Mouse (Mus musculus) gastrocnemius, postnatal 14 days (tissue): ENCODE results near the gene Atpaf2. TPM values are rescaled to one million over a fixed set of nuclear protein-coding genes. Genes with fewer than 3 reads are reported as not detected.
"Not testable (repeated sequence)": the region's sequence is repeated elsewhere in the genome, so short reads cannot be mapped to it uniquely, and the experiment has no call there.

Experiments used
- DNase-seq: peaks from one replicate; pipeline ENCODE4 v3.0.0; 2021; ENCODE audit warnings: mixed read lengths
- intact Hi-C: fragments of 180-260 bp; cut with DNase I; formaldehyde crosslinking; loops from one replicate; pipeline ENCODE4 v1.15.1; 2025; ENCODE audit warnings: low total_unique reads
- long read RNA-seq, 2 experiments: library from polyadenylated mRNA; stranded (forward); transcript quantifications; one replicate each; pipeline ENCODE4 v2.0.0; 2021
- total RNA-seq, 2 experiments: library from RNA; stranded (reverse); gene quantifications; 2 replicates each; pipeline ENCODE4 v1.2.3; 2021

Atpaf2 gene
- total RNA-seq, result 10 to 100 TPM; 25.3 to 30.4 TPM
- long read RNA-seq, experiment 1, transcript Atpaf2-201 (8 exons, 1,813 nt), result major isoform, 30 of 33 reads
- long read RNA-seq, experiment 1, partial matches to known transcripts, result 0 of 33 reads
- long read RNA-seq, experiment 1, other reads (novel, unspliced or antisense), result 3 of 33 reads
- long read RNA-seq, experiment 2, transcript Atpaf2-201 (8 exons, 1,813 nt), result major isoform, 40 of 48 reads
- long read RNA-seq, experiment 2, partial matches to known transcripts, result 0 of 48 reads
- long read RNA-seq, experiment 2, other reads (novel, unspliced or antisense), result 8 of 48 reads

DNA sequence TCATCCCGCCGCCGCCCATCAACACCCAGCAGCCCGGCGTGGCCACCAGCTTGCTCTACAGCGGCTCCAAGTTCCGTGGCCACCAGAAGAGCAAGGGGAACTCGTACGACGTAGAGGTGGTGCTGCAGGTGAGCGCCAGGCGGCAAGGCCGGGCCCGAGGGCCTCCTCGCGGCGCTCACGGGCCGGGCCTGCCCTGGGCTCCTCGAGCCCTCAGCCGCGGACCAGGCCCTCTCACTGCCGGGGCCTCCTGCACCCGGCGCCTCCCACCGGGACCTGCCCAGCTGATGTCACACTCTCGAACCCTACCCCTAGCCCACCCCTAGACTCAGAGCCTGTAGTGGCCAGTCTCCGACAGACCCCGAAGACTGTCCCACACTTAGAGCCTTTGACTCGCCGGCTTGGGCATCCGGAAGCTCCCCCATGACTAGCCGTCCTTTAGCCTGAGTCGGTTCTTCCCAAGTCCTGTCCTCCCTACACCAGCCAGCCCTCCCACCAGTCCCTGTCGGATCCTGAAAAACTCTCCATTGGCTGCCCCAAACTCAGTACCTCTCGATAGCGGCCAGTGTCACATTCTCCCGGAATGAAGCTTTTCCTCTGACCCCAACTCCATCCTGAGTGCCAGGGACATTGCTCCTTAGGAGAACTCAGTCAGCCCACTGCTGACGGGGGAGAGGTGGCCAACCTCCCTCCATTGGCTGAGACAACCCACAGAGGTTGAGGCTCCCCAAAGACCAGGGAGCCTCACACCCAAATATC lies at the start of gene Atpaf2:
Atpaf2 (minus strand) TSS at position 741 of the 756 bp plus-strand sequence.
- intact Hi-C loops, result loop anchor here (10.0 kb wide), 2 partner anchors 63 to 313 kb away; partner anchors contain the start of genes Drc3, Rai1 and Tom1l2

DNA sequence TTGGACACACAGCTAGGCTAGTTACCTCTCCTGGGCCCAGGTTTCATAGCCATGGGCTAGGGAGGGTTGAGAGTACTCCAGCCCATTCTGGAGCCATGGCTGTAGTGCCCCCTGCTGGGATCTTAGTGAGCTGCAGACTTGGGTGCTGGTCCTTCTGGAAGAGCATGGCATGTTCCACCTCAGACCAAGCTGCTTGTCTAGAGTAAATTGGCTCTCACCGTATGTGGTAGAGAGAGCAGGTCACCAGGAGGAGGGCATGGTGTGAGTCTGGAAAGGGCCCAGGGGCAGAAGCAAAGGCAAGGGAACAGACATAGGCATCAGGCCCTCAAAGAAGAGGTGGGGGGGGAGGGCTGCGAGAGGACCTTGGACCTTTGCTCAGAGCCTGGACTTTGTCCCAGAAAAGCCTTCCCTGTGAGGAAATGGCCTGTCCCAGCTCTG lies 47.7 kb upstream of the Atpaf2 start:
- DNase-seq, result no peak
- intact Hi-C loops, result no loop called here

More for the DNA sequence above, at the start of gene Atpaf2:
- peak; percentile 29 for DNase-seq

- DNase-seq, result no peak
- intact Hi-C loops, result no loop called here
Measured at GRCm38 (mm10) chr11:60457973-60458372, 39.7 kb upstream of the Atpaf2 start.

DNA sequence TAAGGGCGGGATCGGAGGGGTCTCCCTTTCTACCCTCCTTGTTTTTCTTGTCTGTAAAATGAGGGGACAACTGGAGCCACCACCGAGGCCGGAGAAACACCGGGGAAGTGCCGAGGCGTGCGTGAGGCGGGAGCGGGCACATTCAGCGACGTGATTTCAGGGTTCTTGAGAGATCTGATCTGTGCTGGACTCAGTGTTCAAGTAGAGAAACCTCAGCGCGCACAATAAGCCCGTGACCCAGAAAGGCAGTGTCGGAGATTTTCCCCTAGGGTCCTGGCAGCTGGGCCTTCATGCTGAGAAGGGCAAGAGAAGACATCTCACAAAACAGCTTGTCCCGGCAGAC lies 36.5 kb upstream of the Atpaf2 start:
- no peak for DNase-seq
- intact Hi-C loops, result no loop called here

DNA sequence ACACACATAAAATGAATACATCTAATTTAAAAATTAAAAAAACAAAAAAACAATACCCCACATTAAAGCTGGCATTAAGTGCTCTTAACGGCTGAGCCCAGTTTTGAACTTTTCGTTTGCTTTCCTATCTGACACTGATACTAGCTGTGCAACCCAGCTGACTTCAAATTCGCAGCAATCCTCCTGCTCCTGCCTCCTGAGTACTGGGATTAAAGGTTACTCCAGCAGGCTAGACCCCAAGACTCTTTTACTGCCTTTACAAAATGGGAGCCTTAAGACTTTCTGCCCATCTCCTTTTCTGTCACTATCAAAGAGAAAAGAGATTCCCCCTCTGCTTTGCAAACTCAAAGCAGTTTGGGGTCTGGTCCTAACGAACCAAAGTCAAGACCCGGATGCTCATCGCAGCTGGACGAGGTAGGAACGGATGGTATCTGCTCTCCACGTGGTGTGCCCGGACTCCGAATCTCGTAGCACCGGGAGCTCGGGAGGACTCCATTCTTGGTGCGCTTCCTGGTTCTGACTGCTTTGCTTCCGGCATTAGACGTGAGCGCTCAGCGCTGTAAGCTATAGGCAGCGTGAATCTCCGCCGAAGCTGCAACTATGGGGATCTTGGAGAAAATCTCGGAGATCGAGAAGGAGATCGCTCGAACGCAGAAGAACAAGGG lies 36.0 kb upstream of the Atpaf2 start, which contains the start of gene Drg2:
Drg2 (plus strand) TSS at position 512 of the 665 bp plus-strand sequence.
- peak; percentile 86 for DNase-seq
- intact Hi-C loops, result no loop called here

GRCm38 (mm10) chr11:60444007-60444406 lies 25.8 kb upstream of the Atpaf2 start:
- no peak for DNase-seq
- intact Hi-C loops, result no loop called here

DNA sequence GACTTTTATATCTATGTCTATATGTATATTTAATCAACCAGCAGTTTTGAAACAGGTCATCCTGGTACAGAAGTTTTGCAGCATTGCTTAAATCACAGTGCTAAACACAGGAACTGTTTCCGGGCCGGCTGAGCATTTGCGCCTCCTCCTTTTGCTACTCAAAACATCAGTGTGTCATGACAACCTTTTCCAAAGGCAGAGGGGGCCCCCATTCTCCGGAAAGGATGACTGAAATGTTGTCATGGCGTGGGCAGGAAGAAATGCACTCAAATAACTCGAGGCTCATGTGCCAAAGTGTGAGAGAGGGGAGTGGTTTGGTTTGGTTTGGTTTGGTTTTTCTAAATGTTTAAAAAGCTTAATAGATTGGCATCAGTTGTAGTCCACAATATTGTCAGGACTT lies 24.6 kb upstream of the Atpaf2 start:
- intact Hi-C loops, result no loop called here
- no peak for DNase-seq

DNA sequence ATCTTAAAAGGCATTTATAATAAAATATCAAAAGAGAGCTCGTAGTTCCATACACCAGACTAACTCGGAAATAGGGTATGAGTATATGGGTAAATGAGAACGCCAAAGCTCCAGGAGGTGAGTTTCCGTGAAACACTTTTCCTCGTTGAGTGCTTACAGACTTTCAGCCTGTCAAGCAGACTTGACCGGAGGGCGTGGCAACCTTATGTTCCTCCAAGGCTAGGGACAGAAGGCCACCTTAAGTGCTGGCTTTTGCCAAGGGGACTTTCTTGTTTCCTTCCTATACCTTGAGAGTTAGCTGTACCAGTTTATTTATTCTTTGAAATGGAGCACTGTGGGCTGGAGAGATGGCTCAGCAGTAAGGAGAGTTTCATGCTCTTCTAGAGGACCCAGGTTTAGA lies 21.9 kb upstream of the Atpaf2 start:
- intact Hi-C loops, result no loop called here
- DNase-seq, result no peak

- intact Hi-C loops, DNase-seq: not testable (repeated sequence)
Measured at GRCm38 (mm10) chr11:60439621-60440020, 21.4 kb upstream of the Atpaf2 start.

GRCm38 (mm10) chr11:60436618-60437017 lies 18.4 kb upstream of the Atpaf2 start:
- no peak for DNase-seq
- intact Hi-C loops, result no loop called here

DNA sequence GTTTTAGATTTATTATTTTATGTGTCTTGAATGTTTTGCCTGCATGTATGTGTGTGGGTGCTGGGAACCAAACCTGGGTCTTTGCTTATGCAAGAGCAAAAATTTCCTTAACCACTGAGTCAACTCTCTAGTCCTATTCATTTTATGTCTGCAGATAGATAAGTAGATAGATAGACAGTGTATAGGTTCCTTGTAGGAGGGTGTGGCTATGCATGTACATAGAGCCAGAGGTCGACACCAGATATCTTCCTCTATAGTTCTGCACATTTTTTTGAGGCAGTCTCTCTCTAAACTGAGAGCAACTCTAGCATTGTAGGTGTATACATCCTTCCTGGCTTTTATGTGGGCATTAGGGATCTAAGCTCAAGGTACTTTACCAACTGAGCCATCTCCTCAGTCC lies 16.9 kb upstream of the Atpaf2 start:
- intact Hi-C loops, result no loop called here
- DNase-seq, result no peak

DNA sequence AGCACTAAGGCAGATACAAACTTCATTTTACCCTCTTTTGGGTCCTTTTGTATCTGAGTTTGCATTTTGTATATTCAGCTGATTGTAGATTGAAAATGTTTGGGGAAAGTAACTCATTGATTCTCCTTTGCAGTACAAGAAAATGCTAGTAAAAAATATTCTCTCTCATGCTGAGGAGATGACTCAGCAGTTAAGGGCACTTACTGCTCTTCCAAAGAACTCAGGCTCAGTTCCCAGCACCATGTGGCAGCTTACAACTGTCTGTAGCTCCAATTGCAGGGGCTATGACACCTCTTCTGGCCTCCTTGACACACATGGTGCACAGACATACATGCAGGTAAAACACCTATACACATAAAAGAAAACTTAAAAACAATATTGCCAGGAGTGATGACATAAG lies 15.2 kb upstream of the Atpaf2 start:
- DNase-seq, result no peak
- intact Hi-C loops, result loop anchor here (2.0 kb wide), 1 partner anchor 75 kb away; no protein-coding TSS in a partner anchor

DNA sequence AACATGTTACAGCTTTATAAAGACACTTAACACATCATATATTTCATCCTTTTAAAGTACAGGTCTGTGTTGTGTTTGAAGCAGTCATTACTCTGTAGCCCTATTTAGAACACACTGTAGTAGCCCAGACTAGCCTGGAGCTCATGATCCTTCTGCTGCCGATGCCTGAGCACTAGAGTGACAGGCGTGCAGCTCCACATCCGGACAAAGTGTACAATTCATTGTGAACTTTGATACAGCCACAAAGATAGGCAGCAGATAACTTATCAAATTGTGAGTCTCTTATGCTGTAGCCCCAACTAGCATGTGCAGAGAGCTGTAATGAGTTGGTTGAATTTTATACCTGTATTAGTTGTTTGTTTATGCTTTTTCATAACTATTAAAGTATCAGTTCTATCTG lies 9.4 kb upstream of the Atpaf2 start:
- no peak for DNase-seq
- intact Hi-C loops, result no loop called here

GRCm38 (mm10) chr11:60426417-60426816 lies 8.2 kb upstream of the Atpaf2 start:
- intact Hi-C loops, result no loop called here
- no peak for DNase-seq

GRCm38 (mm10) chr11:60423006-60423405 lies 4.7 kb upstream of the Atpaf2 start:
- intact Hi-C loops, result no loop called here
- DNase-seq, result no peak

GRCm38 (mm10) chr11:60422046-60422668 lies 3.9 kb upstream of the Atpaf2 start:
- intact Hi-C loops, result no loop called here
- no peak for DNase-seq

- intact Hi-C loops, result loop anchor here (10.0 kb wide), 2 partner anchors 64 to 314 kb away; partner anchors contain the start of genes Drc3, Rai1 and Tom1l2
- no peak for DNase-seq
Measured at GRCm38 (mm10) chr11:60418473-60418803, 181 bp upstream of the Atpaf2 start.

GRCm38 (mm10) chr11:60416963-60417716 lies 1.1 kb downstream of the Atpaf2 start, which contains the start of gene Gid4:
Gene Gid4 (plus strand): TSS chr11:60417145.
- DNase-seq, result peak; percentile 99
- intact Hi-C loops, result loop anchor here (10.0 kb wide), 2 partner anchors 62 to 312 kb away; partner anchors contain the start of genes Drc3, Rai1 and Tom1l2

- intact Hi-C loops, result loop anchor here (10.0 kb wide), 2 partner anchors 62 to 312 kb away; partner anchors contain the start of genes Drc3, Rai1 and Tom1l2
Measured at GRCm38 (mm10) chr11:60416590-60416962, 1.7 kb downstream of the Atpaf2 start.

More at GRCm38 (mm10) chr11:60416590-60416962, 1.7 kb downstream of the Atpaf2 start:
- no peak for DNase-seq
